Mouse (Mus musculus) cerebellum, postnatal 4 days (tissue): Measurements from ENCODE around the gene Tmem95.
A peak's percentile ranks its signal among the peaks of the same experiment; 100 is the strongest.

Experiments
- DNase-seq, 2 experiments: peaks; one replicate each; pipeline ENCODE4 v3.0.0; 2022; ENCODE audit warnings: low spot score in 2 of 2, mixed read lengths in 1 of 2

The Tmem95 gene

DNA sequence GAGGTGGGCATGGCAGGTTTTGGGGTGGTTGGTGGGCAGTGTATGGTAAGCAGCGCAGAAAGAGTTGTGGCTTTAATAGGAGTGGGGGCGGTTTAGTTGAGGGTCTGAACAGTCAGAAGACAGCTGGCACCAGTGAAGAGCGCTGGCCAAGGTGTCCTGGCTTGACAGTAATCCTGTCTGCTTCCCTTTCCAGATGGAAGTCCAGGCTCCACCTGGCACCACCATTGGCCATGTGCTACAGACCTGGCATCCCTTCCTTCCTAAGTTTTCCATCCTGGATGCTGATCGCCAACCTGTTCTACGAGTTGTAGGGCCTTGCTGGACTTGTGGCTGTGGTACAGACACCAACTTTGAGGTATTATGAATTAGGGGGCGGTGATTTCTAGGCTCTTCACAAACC is 29.8 kb downstream of the Tmem95 start:
- DNase-seq: no peak

DNA sequence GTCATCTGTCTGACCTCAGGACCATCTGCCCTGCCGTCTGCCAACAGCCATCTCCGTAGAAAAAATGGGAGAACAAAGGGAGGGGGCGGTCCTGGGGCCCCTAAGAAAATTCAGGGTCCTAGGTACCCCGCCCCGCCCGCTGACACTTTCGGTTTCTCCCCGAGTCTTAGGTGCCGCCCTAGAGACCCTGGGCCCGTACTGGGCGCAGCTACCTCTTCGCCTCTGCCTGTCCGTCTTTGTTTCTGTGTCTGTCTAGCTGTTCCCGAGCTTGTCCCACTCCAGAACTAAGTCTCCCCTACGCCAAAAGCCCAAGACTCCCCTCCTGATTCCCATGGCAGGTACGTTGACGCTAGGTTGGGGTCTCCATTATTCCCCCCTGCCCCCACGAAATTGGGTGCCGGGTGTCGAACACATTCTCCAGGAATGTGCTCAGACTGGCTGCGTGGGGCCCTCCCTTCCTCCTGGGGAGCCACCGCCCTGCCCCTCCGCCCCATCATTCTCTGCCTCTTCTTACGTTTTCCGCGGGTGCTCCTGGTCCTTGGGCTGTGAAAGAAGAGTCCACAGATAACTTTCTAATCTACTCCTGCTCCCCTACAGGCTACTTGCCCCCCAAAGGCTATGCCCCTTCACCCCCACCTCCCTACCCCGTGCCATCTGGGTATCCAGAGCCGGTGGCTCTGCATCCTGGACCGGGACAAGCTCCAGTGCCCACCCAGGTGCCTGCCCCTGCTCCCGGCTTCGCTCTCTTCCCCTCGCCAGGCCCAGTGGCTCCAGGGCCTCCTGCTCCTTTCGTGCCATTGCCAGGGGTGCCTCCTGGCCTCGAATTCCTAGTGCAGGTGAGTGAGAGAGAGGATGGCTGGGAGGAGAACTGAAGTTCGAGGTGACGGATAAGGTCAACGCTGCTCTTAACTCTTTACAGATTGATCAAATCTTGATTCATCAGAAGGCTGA is 30.8 kb downstream of the Tmem95 start:
- no peak for DNase-seq

DNA sequence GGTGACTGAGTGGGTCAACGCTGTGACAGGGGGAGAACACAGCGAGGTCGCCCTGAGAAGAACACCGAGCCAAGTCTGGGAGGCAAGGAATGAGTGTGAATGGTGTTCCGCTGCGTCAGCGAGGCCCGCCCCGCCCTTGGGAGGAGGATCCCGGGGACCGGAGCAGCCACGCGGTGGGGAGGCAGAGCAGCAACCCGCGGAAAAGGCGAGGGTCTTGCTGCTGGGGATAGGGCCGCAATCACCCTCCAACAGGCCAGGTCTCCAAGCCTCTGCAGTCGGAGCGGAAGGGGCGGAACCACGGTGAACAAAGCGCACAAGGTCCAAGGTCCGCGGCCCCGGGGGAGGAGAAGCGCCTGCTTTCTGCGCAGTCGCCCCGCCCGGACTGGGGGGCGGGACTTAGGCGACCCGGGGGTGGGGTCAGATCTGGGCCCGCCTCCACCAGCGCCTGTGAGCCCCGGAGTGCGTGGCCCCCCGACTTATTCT is 31.6 kb downstream of the Tmem95 start, which contains the start of gene Plscr3:
Gene Plscr3 (plus strand): TSS at position 179 of the 483 bp plus-strand sequence.
- DNase-seq: peak; percentile 86 to 94

DNA sequence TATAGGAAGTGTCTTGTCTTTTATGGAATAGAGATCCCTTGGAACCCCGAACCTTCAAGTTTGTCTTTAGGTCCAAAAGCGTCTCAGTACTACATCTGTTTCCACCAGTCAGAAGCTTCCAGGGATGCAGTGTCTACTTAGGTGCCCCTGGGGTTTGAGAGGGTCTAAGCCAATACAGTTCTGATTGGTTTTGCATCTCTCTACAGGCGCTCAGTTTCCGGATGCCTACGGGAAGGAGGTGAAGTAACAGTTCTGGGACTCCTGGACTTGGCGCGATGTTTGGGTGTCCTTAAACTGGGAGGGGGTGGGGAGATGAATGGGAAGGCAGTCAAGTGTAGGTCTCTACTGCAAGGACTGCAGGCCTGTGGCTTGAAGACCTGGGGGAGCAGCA is 39.1 kb downstream of the Tmem95 start:
- no peak for DNase-seq

DNA sequence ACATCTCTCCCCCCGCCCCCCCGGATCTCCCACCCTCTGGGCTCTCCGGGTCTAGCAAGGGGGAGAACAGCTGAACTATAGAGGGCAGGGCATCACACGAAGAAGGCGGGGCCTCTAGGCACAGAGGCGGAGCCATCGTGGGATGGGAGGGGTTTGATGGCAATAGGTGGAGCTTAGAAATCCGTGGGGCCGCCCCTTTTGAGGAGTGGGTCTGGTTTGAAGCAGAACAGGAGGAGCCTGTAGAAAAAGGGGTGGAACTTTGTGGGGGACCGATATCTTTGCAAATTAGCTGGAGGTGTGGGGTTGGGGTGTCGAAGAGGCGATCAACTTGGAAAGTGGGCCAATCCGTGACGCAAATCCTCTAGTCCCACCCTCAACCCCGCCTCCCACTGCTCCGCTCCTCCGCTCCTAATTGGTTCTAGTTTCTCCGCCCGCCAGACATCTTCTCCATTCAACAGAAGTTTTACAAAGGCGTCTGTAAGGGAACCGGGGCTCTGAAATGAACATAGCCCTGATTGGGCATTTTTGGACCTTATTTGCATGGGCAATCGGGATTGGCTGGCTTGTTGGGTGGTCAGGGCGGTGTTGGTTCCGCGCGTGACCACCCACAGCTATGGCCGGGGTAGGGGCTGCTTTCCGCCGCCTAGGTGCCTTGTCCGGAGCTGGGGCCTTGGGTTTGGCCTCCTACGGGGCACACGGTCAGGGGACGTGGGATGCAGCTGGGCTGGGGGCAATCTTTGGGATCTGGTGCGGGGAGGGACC is 39.7 kb downstream of the Tmem95 start, which contains the start of gene Tmem256:
Gene Tmem256 (plus strand): TSS at position 563 of the 762 bp plus-strand sequence.
- DNase-seq: peak; percentile 85 to 94

DNA sequence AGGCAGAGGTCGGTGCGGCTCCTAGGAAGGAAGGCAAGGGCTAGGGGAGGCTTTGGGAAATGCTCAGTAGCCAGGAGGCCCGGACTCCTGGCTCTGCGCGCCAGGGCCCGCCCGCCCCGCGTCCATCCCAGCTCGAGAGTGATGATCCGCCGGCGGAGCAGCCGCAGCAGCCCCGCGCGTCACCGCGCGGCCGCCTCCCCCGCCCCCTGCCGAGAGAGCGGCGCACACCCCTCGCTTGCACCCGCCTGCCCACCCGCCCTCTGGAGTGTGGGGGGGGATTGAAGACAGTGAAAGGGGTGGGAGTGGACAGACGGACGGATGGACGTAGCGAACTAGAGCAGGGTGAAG is 40.2 kb downstream of the Tmem95 start, which contains the start of gene Nlgn2:
Gene Nlgn2 (minus strand): TSS at position 181 of the 348 bp plus-strand sequence.
- peak in 1 of 2 experiments; percentile 92 for DNase-seq

DNA sequence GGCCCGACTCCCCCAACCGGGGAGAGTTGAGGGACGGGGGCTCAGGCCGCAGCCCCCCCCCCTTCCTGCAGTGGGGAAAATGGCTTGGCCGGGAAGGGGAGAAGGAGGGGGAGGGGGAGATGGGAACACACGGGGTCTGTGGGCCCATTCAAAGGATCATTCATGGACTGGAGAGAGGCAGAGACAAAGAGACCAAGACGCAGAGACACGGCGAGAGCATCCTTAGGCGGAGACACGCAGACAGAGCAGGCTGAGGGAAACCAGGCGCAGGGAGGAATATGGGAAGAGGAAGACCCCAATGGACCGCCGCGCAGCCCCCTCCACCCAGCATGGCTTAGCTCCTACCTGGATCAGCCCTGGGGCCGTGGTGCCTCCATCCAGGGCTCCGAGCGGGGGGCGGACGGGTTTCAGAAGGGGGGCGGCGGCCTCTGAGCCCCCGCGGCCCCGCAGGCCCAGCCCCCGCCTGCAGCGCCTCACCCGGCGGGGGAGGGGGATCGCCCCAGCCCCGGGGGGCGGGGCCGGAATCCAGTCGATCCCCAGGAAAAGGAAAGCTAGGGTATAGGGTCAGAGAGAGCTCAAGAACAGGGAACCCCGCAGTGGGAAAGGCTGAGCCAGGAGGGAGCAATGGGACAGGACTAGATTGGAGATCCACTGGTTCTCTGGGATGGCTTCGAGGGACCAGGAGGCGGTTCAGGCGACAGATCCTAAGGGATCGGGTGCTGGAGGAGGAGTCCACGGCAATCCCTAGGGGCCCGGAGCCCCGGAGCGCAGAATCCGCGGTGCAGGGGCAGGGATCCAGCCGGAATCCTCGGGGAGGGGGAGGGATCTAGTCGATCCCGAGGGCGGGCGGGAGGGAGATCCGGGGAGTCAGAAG is 40.9 kb downstream of the Tmem95 start:
- peak in 1 of 2 experiments; percentile 42 for DNase-seq

DNA sequence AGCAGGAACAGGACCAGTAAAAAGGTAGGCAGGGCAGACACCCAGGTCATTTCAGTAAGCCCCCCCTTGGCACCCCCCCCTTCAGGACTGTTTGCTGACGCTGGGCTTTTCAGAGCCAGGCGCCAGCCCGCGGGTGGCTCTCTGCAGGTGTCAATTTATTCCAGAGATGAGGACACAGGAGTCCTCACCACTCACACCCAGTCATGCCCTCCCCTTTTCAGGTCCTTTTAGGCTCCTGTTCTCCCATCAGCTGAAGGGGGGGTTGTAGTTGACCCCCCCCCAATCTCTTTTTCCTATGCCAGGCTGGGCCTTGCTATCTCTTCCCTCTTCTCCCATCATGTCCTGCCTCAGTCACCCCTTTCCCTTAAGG is 41.9 kb downstream of the Tmem95 start:
- DNase-seq: no peak

DNA sequence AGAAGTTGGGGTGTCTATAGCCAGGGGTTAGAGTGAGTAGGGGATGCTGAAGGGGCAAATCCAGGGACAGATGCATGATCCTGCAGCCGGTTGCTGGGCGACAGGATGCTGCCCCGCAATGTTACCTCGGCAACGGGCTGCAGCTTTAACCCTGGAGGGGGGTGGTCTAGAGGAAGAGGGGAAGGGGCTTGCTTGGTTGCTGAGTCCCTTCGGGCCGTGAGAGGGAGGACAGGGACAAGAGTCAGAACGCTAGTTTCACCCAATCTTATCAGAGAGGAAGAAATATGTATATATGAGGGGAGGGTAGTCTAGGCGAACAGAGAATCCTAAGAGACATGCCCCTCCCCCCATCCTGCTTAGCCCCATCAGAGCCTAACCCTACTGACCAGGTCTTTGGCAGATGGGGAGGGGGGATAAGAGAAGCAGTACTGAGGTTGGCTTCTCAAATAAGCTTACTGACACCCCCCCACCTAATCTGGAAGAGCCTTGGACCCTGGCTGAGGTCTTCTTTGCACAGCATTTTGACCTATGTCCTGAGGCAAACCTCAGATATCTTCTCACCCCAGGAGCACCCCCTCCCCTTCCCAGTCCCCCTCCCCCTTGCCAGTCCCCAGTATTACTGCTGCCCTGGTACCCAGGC is 42.4 kb downstream of the Tmem95 start:
- no peak for DNase-seq

DNA sequence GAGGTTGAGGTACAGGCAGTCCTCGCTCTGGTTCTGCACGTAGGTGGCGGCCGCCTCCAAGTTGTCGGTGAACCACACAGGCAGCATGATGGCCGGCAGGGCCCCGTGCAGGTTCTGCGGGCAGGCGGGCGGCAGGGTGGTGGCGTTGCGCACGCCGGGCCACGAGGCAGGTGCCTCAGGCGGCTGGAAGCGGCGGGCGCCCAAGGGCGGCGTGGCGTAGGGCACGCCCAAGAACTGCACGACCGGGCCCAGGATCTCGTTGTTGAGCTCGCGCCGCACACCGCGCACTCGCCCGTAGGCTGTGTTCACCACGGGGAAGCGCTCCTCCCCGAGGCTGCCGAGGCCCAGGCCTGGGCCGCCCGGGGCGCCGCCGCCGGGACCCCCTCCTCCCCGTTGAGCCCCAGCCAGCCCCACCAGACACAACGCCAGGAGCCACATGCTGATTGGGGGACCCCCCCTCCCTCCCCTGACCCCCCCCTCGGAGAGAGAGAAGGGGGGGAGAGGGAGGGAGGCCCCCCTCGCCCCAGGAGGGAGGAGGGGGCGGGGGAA is 43.7 kb downstream of the Tmem95 start:
- no peak for DNase-seq

DNA sequence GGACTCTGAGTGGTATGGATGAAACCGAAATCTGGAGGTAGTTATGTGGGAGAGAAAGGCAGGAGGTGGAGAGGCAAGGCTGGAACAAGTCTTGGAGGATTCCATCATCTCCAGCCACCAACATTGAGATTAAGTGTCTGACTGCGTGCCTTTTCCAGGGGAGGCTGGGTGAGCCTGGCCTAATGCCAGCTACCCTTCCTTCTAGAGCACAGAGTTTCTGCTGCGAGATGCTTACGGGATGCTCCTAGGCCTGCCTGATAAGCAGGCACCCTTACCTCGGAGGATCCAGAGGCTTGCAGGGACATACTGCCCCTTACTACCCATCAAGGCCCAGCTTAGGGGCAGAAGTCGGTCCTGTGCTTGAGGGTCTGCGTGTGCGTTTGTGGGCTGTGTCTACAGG is 44.3 kb downstream of the Tmem95 start:
- DNase-seq: no peak

DNA sequence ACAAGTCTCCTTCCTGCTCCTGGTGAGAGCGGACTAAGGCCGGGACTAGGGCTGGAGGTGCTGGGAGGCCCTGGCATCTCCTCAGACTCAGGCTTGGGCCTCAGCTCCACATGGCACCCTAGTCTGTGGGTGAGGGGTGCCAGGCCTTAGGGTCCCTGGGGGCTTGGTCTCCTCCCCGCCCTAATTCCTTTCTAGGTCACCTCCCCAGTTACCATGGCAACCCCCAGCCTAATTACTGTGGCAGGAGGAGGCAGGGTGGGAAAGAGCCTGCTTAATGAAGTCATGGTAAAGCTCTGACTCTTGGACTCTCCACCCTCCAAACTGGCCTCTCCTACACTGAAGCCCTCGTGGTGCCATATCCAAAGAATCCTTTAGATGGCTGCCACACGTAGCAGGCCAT is 49.0 kb downstream of the Tmem95 start:
- DNase-seq: no peak
